Mouse (Mus musculus) adrenal gland, adult 10 weeks (tissue): ENCODE results near the gene Cpne9. TPM values are rescaled to one million over a fixed set of nuclear protein-coding genes. Genes with fewer than 3 reads are reported as not detected.

ENCODE experiments used
- polyA plus RNA-seq: library from polyadenylated mRNA; stranded (reverse); fragments of 350-450 nt; fragmentation: Illumina TruSeq; extraction: RNeasy Lipid Tissue Mini Kit (QIAGEN cat#74804); gene quantifications from one replicate; pipeline ENCODE4 v1.2.3, GENCODE M21; 2014; ENCODE audit warnings: low read depth, low replicate concordance

The Cpne9 gene
- polyA plus RNA-seq = 0.52 TPM

DNA sequence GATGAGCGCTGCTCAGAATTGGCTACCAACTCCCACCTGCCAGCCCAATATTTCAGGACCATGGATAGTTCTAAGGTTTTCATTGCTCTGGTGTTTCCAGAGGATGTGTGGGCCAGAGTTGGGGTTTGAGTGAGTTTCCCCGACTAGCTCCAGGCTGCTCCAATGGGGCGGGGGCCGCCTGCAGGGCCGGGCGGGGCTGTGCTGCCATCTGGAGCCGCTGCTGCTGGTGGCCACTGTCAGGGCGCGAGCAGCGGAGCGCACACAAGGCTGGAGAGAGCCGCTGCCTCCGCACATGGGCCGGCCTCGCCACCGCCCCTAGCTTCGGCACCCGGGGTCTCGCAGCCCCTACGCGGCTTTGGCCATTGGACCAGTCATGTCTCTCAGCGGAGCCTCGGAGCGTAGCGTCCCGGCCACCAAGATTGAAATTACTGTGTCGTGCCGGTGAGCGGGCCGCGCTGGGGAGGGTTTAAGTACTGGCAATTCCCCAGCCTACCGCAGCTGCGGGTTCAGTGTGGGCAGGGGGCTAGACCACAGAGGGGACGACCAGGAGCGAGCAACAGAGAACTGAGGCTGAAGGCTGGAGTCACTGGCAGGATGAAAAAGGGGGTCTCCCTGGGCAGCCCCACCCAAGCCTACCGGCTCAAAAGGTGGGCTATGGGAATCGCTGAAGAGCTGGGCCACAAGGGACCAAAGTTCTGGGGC lies at the start of gene Cpne9:
TSS of gene Cpne9 (plus strand) at position 207 of the 702 bp plus-strand sequence.

GRCm38 (mm10) chr6:113237542-113238270 lies 44.4 kb upstream of the Cpne9 start, which contains the start of gene Mtmr14:
Gene Mtmr14, plus strand, starts transcription at chr6:113237843.

DNA sequence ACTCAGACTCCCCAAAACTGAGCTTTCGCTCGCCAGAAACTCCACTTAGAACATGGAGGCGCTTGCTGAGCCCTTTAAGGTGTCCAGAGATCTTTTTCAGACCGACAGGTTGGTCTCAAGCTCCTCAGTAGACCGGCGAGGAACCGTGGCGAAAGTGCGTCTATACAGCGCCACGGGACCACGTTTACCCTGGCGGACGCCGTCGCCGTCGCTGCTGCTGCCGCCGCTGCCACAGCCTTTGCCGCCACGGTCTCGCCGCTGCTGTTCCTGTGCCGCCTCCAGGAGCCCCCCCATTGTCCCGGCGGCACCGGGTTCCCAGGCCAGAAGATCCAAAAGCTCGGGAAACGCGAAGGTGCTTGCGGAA lies 24.9 kb downstream of the Cpne9 start, which contains the start of gene Brpf1:
TSS of gene Brpf1 (plus strand) at position 152 of the 364 bp plus-strand sequence.

GRCm38 (mm10) chr6:113326533-113327315 lies 44.6 kb downstream of the Cpne9 start, which contains the start of gene Ogg1:
Gene Ogg1, plus strand, starts transcription at chr6:113326972.

DNA sequence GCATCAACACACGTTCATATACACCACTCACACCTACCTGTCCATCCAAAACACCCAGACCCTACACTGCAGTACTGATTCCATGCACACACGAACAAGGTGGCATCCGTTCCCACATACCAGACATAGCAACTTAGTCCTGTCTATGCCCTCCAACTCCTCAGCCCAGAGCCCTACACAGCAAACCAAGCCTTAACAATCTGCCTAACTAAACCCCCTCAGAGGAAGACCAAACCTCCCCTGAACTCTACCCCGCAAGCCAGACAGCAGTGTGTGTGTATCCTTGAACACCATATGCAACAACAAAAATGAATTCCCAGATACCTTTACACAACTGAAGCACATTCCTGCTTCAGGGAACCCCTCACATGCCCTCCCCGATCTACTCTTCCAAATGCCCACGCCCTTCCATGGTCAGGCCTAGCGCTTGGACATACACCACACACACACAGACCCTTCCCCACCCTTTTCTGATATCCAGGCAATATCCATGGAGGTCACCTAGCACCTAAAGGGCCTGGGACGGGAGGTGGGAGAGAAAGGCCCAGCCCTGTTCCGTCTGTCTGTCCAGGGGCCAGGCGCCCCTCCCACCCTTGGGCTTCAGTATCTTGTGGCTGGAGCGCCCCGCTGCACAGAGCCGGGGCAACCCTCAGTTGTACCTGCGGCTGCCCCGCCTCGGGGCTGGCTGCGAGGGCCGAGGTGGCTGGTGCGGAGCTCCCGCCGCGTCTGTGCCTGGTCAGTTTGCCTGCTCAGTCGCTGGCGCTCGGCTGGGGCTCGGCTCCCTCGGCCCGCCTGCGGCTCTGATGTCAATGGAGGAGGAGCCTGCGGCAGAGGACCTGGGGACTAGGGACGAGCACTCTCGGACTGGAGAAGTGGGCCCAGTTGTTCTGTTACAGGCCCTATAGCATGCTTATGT lies 61.3 kb downstream of the Cpne9 start, which contains the start of gene Camk1:
TSS of gene Camk1 (minus strand) at position 808 of the 916 bp plus-strand sequence.

Other genes with a start within 250 kb of the Cpne9 start
- gene Thumpd3, start 236.1 kb upstream of the Cpne9 start, polyA plus RNA-seq = 121 TPM
- gene Setd5, start 204.9 kb upstream of the Cpne9 start, polyA plus RNA-seq = 136 TPM
- gene Lhfpl4, start 86.9 kb upstream of the Cpne9 start, polyA plus RNA-seq = 1.3 TPM
- 14.2 TPM for gene Mtmr14, start 44.5 kb upstream of the Cpne9 start, polyA plus RNA-seq
- 3.6 TPM for gene Brpf1, start 24.8 kb downstream of the Cpne9 start, polyA plus RNA-seq
- gene Ogg1, start 44.7 kb downstream of the Cpne9 start, polyA plus RNA-seq = 2.2 TPM
- 34.8 TPM for gene Camk1, start 61.7 kb downstream of the Cpne9 start, polyA plus RNA-seq
- gene Tada3, start 95.6 kb downstream of the Cpne9 start, polyA plus RNA-seq = 2.0 TPM
- gene Arpc4, start 95.8 kb downstream of the Cpne9 start, polyA plus RNA-seq = 86.1 TPM
- gene Ttll3, start 107.0 kb downstream of the Cpne9 start, polyA plus RNA-seq = 0.58 TPM
- gene Rpusd3, start 137.0 kb downstream of the Cpne9 start, polyA plus RNA-seq = not detected
- gene Cidec, start 153.5 kb downstream of the Cpne9 start, polyA plus RNA-seq = 20.4 TPM
- 26.1 TPM for gene Jagn1, start 160.3 kb downstream of the Cpne9 start, polyA plus RNA-seq
- gene Il17re, start 176.2 kb downstream of the Cpne9 start, polyA plus RNA-seq = not detected
- 0.99 TPM for gene Il17rc, start 189.1 kb downstream of the Cpne9 start, polyA plus RNA-seq
- gene Creld1, start 201.0 kb downstream of the Cpne9 start, polyA plus RNA-seq = 6.1 TPM
- gene Prrt3, start 219.6 kb downstream of the Cpne9 start, polyA plus RNA-seq = not detected
- 166 TPM for gene Emc3, start 249.3 kb downstream of the Cpne9 start, polyA plus RNA-seq
- gene Fancd2, start 249.4 kb downstream of the Cpne9 start, polyA plus RNA-seq = 0.82 TPM